Mouse (Mus musculus) G1E-ER4 (cell line): ENCODE results near the gene Scfd2. TPM values are rescaled to one million over a fixed set of nuclear protein-coding genes. Genes with fewer than 3 reads are reported as not detected.

Source experiments
- GATA1 ChIP-seq: IDR thresholded peaks from one replicate; pipeline ENCODE4 v1.8.0; 2012; ENCODE audit warnings: low read length, inconsistent platforms
- polyA plus RNA-seq: library from polyadenylated mRNA; stranded (reverse); fragments of >175 nt; gene quantifications from 2 replicates; pipeline ENCODE4 v1.2.3, GENCODE M21; 2012

Gene Scfd2
- polyA plus RNA-seq, 1 experiment, result 6.3 TPM

DNA sequence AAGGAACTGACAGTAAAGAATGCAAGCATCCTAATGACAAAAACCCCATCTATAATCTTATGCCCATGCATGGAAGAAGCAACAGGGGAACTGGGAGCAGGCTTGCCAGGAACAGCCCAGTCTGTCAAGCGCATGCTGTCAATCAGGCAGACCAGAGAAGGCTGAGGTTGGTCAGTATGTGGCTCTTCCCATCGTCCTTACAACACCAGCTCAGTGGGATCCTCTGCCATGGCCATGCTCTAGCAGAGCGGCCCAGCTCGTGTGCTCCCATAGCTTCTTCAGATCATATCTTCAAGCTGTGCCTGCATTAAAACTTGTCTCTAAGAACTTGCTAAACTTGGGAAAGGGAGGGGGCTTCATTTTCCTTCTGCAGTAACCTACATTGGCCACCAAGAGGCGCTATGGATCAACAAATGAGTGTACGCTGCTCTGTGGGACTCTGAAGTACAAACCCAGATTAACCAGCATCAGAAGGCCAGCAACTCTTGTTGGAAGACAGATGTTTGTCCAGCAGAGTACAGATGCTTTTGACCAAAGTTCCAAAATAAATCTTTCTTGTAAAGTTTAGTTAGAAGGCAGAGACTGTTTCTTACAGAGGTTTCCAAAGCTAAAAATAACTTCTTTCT lies 220.2 kb downstream of the Scfd2 start:
- no peak for TF ChIP-seq GATA1

GRCm38 (mm10) chr5:74310101-74310500 lies 221.5 kb downstream of the Scfd2 start:
- TF ChIP-seq GATA1, result no peak

DNA sequence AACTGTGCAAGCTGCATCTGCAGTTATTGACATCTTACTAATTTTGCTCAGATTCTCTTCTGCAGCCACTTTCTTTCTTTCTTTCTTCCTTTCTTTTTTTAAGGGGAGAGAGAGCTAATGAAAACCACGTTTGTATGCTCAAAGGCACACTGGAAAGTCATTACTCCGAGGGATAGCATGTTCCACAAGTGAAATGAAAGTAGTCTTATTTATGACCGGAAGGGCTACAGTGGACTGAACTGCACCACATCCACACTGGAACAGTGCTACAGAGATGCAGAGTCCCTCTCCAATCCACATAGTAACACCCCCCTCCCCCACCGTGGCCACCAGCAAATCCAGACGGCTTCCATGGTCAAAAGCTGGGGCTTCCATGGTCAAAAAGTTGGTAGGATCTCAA lies 224.3 kb downstream of the Scfd2 start:
- TF ChIP-seq GATA1, result no peak

GRCm38 (mm10) chr5:74305533-74306189 lies 225.9 kb downstream of the Scfd2 start:
- no peak for TF ChIP-seq GATA1

DNA sequence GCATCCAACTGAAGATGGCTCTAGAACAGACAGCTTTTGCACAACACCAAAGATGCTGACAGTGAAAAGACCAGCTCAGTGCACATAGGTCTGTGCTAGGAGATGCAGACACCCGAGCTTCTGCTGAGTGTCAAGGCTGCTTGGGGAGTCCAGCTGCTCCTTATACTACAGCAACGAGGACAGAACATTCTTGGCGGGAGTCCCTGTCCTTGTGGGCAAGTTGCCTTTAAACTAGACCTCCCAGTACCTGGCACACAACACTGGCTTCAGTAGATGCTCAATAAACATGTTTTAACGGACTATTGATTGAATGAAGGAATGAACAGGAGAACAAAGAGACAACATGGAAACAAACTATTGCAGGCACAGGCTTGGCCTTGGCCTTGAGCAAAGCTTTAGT lies 226.8 kb downstream of the Scfd2 start:
- TF ChIP-seq GATA1, result no peak

GRCm38 (mm10) chr5:74302331-74302730 lies 229.2 kb downstream of the Scfd2 start:
- no peak for TF ChIP-seq GATA1

DNA sequence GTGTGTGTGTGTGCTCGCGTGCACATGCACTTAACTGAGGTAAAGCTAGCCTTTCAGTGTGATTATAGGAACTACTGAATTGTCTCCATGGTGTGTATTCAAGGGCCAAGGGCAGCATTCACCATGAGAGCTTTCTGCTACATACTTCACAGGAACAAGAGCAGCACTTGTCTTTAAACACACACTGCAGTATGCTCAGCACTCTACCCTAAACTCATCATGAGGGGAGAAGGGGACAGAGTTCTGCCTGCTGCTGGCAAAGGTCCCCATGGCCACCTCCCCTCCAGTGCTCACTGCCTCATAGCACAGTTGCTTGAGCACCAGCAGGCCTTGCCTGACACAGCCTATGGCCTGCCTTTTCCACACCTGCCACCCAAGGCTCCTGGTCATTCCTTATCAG lies 230.1 kb downstream of the Scfd2 start:
- TF ChIP-seq GATA1, result no peak

- no peak for TF ChIP-seq GATA1
Measured at GRCm38 (mm10) chr5:74300931-74301330, 230.6 kb downstream of the Scfd2 start.

- TF ChIP-seq GATA1, result no peak
Measured at GRCm38 (mm10) chr5:74300140-74300539, 231.4 kb downstream of the Scfd2 start.

DNA sequence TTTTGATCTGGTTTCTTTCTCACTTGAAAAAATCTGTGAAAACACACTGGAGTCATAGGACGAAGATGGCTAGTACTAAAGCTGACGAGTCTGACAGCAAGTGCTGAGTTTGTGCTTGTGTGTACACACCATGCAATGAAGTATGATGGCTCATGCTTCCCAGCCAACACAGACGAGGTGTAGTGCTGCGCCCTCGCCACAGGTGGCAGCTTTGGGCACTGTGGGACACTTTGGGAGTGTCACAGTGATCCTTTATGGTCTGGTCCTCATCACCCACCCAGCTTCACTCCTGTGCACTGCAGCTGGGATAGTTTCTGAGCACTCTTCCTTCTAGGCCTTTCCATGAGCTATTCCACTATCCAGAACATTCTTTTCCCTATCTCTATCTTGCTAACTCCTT lies 234.4 kb downstream of the Scfd2 start:
- TF ChIP-seq GATA1, result no peak

GRCm38 (mm10) chr5:74296096-74296495 lies 235.5 kb downstream of the Scfd2 start:
- no peak for TF ChIP-seq GATA1

DNA sequence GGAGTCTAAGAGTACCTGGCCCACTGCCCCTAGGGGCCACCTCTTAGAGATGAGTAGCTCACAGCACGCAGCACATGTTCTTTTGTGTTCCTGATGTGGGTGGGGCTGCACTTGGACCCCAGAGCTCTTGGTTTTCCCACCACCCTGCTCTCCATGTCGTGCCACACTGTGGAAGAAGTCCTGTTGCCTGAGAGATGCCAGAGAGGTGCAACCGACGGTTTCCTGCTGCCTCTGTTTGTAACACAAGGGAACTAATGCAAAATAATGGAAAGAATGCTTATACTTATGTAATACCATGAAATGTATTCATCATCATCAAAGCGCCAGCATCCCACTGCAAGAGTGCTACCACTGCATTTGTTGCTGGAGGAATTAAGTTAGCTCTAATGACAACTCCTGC lies 238.0 kb downstream of the Scfd2 start:
- TF ChIP-seq GATA1, result no peak

- no peak for TF ChIP-seq GATA1
Measured at GRCm38 (mm10) chr5:74292050-74292449, 239.5 kb downstream of the Scfd2 start.

DNA sequence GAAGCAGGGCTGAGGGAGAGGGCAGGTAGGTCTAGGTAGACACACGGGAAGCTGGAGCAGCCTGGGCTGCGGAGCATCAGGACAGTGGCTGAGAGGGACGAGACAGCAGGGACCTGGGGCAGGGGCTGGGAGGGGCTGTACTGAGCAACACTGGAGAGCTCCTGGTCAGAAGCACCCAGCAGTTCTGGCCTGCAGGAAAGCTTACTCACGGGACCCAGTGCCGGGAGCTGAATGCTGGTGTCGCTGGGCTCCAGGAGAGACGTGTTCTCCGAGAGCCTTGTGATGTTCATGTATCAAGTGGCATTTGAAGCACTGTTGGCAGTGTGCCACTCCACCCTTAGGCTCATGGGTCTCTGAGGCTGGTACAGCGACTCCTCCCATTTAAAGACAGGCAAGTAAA lies 240.0 kb downstream of the Scfd2 start:
- TF ChIP-seq GATA1, result no peak

- TF ChIP-seq GATA1, result no peak
Measured at GRCm38 (mm10) chr5:74289957-74290356, 241.6 kb downstream of the Scfd2 start.

GRCm38 (mm10) chr5:74288206-74288605 lies 243.4 kb downstream of the Scfd2 start:
- TF ChIP-seq GATA1, result no peak

DNA sequence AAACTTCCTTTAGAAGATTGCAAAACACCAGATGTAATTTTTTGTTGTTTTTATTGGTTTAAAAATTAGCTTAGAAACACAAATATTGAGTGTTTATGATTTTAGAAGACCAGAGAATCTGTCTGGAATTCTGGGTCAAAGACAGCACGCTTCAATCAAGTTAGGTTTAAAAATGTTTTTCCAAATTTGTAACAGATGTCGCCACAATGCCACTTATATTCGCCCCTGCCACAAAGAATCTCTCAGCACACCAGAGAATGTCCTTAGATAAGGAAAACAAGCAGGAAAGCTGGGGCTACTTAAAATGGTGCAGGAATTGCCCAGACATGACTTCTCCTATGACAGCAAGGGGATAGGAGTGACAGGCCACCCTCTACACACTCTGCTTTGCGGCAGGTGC lies 245.3 kb downstream of the Scfd2 start:
- no peak for TF ChIP-seq GATA1
